Mouse (Mus musculus) inflammation-experienced regulatory T-cells (primary cell): ENCODE data around the gene Socs4. TPM values are rescaled to one million over a fixed set of nuclear protein-coding genes. Genes with fewer than 3 reads are reported as not detected.

Experiments
- polyA plus RNA-seq, 2 experiments: library from polyadenylated mRNA; unstranded; fragments of 100-300 nt; shearing (Covaris generic); gene quantifications; one replicate each; pipeline ENCODE4 v1.2.1; 2017

Socs4 gene
- 10 to 100 TPM; 11.9 to 14.2 TPM for polyA plus RNA-seq

GRCm38 (mm10) chr14:47276637-47277393 lies at the start of gene Socs4, which contains the start of gene Wdhd1:
Gene Socs4 (plus strand): TSS chr14:47276931.
Gene Wdhd1 (minus strand): TSS chr14:47276857.

GRCm38 (mm10) chr14:47297785-47298407 lies 21.2 kb downstream of the Socs4 start, which contains the start of gene Mapk1ip1l:
Gene Mapk1ip1l (plus strand): TSS chr14:47298266.

Other genes starting within 250 kb of the Socs4 start
- 10 to 100 TPM; 15.7 to 16.7 TPM for gene Gch1, start 87.5 kb upstream of the Socs4 start, polyA plus RNA-seq
- 10 to 100 TPM; 11.8 to 20.4 TPM for gene Wdhd1, start 74 bp upstream of the Socs4 start, polyA plus RNA-seq
- 10 to 100 TPM; 38.0 to 63.3 TPM for gene Mapk1ip1l, start 21.3 kb downstream of the Socs4 start, polyA plus RNA-seq
- gene Lgals3, start 90.8 kb downstream of the Socs4 start, polyA plus RNA-seq: 10 to 100 TPM; 15.0 to 29.6 TPM
- 10 to 100 TPM; 11.7 to 13.6 TPM for gene Dlgap5, start 141.5 kb downstream of the Socs4 start, polyA plus RNA-seq
- 10 to 100 TPM; 19.3 to 19.8 TPM for gene Fbxo34, start 173.5 kb downstream of the Socs4 start, polyA plus RNA-seq